Mouse (Mus musculus): ENCODE measurements around the gene Armc5. TPM values are rescaled to one million over a fixed set of nuclear protein-coding genes. Genes with fewer than 3 reads are reported as not detected.
A peak's percentile ranks its signal among the peaks of the same experiment; 100 is the strongest.

The Armc5 gene
- polyA plus RNA-seq, 1 experiment from 2014 or later, result 8.2 TPM

DNA sequence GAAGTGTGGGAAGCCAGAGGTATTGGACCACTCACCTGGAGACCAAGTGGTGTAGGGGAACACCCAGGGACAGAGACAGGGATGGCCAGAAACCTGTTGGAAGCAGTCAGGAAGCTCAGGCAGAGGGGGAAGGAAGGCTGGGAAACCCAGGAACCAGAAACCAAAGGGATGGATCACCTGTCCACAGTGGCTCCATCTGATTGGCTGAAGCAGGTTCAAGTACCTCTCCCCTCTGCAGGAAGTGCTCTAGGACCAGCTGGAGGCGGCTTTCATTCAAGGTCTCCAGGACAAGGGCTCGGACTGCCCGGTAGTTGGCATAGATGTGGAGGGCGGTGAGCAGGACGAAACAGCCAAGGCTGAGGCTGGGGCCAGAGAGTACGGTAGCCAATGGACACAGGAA lies 38.9 kb downstream of the Armc5 start:
- WGBS, result 90% methylated on average over 6 of the region's 6 CpGs
- no peak overlapping the region for H3K4me3 ChIP-seq (ENCODE audit: control insufficient read depth in 1 of 2, insufficient read depth in 1 of 2, low read depth in 1 of 2, low read length in 2 of 2)
- H3K27ac ChIP-seq (replicated peaks in 1 of 2; ENCODE audit: control insufficient read depth in 1 of 2, insufficient read depth in 1 of 2, low read depth in 2 of 2, low read length in 2 of 2), result no peak overlapping the region
- no peak overlapping the region for H3K9ac ChIP-seq (ENCODE audit: low read length)
- no peaks in the 10 kb centered on the region for H3K27me3 ChIP-seq (ENCODE audit: control insufficient read depth, insufficient read depth, low read length)
- no peak overlapping the region for H3K4me2 ChIP-seq (ENCODE audit: low read length)
- H3K4me1 ChIP-seq (ENCODE audit: control insufficient read depth in 2 of 2, insufficient read depth in 2 of 2, low read length in 2 of 2), result no peaks in the 10 kb centered on the region
- ATAC-seq (ENCODE audit: insufficient number of reproducible peaks, insufficient read depth, low FRiP score, low read depth), result no peak
- no peaks in the 10 kb centered on the region for H3K9me3 ChIP-seq (ENCODE audit: control insufficient read depth, low read length)
- peaks cover 82% of the 10 kb centered on the region for H3K36me3 ChIP-seq (ENCODE audit: control insufficient read depth, insufficient read depth, low read length)

DNA sequence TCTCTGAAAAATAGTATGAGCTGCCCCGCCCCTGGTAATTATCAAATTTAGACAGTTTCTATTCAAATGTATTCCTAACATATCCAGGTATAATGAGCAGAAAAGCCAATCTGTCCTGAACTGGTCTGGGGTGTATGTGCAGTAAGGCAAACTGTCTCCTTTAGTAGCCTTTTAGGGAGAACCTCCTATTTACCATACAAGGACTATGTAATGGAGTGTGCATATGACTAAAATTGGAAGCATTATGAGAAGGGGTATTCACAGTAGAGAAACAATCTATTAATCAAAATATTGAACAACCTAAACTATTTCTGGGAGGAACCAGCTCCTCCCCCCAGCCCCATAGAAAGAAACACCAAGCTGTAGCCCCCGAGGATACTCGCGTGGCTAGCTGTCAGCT lies 42.6 kb downstream of the Armc5 start:
- Histone ChIP-seq H3K4me3 (ENCODE audit: control insufficient read depth in 1 of 2, insufficient read depth in 1 of 2, low read depth in 1 of 2, low read length in 2 of 2) (no peak overlapping the region), H3K4me1 (ENCODE audit: control insufficient read depth in 2 of 2, insufficient read depth in 2 of 2, low read length in 2 of 2) (peaks cover 0 to 7% of the 10 kb centered on the region in 2 experiments; a peak in 3 of 4 replicates), H3K36me3 (ENCODE audit: control insufficient read depth, insufficient read depth, low read length) (peaks cover 49% of the 10 kb centered on the region), H3K9me3 (ENCODE audit: control insufficient read depth, low read length) (no peaks in the 10 kb centered on the region), H3K27me3 (ENCODE audit: control insufficient read depth, insufficient read depth, low read length) (no peaks in the 10 kb centered on the region), H3K27ac (replicated peaks in 1 of 2; ENCODE audit: control insufficient read depth in 1 of 2, insufficient read depth in 1 of 2, low read depth in 2 of 2, low read length in 2 of 2) (no peak overlapping the region), H3K9ac (ENCODE audit: low read length) (no peak overlapping the region), H3K4me2 (ENCODE audit: low read length) (no peak overlapping the region)
- ATAC-seq (ENCODE audit: insufficient number of reproducible peaks, insufficient read depth, low FRiP score, low read depth), result no peak
- 92% methylated on average over 4 of the region's 4 CpGs for WGBS

DNA sequence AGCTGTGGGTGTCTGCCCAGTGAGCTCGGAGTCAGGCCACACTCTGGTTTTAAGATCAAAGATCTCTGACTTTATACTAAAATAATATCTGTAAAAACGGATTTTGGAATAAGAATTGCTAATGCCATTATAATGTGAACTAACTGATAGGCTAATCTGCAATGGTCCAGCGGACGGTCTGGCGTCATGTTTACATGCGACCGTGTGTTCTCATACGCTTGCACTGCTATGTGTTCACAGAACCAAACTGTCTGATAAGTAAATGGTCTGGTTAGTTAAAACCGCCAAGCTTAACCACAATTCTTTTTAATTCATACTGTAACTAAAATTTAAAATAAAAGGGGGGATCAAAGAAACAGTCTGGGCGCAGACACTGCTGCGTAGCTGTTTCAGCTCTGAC lies 44.6 kb downstream of the Armc5 start:
- H3K4me3 ChIP-seq (ENCODE audit: control insufficient read depth in 1 of 2, insufficient read depth in 1 of 2, low read depth in 1 of 2, low read length in 2 of 2), result no peak overlapping the region
- H3K27ac ChIP-seq (replicated peaks in 1 of 2; ENCODE audit: control insufficient read depth in 1 of 2, insufficient read depth in 1 of 2, low read depth in 2 of 2, low read length in 2 of 2), result no peak overlapping the region
- no peak overlapping the region for H3K4me2 ChIP-seq (ENCODE audit: low read length)
- no peak for ATAC-seq (ENCODE audit: insufficient number of reproducible peaks, insufficient read depth, low FRiP score, low read depth)
- H3K9me3 ChIP-seq (ENCODE audit: control insufficient read depth, low read length), result no peaks in the 10 kb centered on the region
- peaks cover 0 to 7% of the 10 kb centered on the region in 2 experiments; a peak in 3 of 4 replicates for H3K4me1 ChIP-seq (ENCODE audit: control insufficient read depth in 2 of 2, insufficient read depth in 2 of 2, low read length in 2 of 2)
- H3K27me3 ChIP-seq (ENCODE audit: control insufficient read depth, insufficient read depth, low read length), result no peaks in the 10 kb centered on the region
- peaks cover 34% of the 10 kb centered on the region for H3K36me3 ChIP-seq (ENCODE audit: control insufficient read depth, insufficient read depth, low read length)
- 82% methylated on average over 11 of the region's 11 CpGs for WGBS
- no peak overlapping the region for H3K9ac ChIP-seq (ENCODE audit: low read length)

DNA sequence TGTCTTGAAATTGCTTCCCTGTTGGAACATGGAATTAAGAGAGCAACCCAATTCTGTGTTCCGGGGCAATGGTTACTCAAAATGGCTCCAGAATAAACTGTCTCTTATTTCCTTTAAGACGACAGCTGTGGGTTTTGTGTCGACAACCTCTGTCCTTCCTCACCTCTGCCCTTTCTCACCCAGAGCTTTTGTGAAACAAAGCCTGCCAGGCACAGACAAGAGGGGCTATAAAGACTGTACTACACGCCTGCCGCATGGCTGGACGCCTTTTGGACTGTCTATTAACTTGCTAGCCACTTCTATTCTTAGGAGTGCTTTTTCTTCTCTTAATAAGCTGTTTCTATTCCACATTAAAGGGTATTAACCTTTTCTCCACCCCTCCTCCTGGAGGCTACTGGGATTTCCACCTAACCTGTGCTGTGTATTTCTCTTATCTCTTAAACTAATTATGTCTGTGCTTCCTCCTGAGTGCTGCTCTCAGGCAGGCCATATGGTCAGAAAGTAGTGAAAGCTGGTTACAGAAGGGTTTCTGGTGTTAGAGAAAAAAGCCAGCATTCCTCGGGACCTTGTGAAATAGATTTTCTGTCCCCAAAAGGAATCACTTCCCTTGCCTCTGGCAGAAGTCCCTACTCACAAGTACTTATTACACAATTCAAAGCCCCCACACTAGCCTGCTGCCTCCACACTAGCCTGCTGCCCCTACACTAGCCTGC lies 45.5 kb downstream of the Armc5 start:
- H3K27ac ChIP-seq (replicated peaks in 1 of 2; ENCODE audit: control insufficient read depth in 1 of 2, insufficient read depth in 1 of 2, low read depth in 2 of 2, low read length in 2 of 2), result no peak overlapping the region; a peak in 1 of 4 replicates
- H3K36me3 ChIP-seq (ENCODE audit: control insufficient read depth, insufficient read depth, low read length), result peaks cover 34% of the 10 kb centered on the region
- no peak for ATAC-seq (ENCODE audit: insufficient number of reproducible peaks, insufficient read depth, low FRiP score, low read depth)
- H3K4me3 ChIP-seq (ENCODE audit: control insufficient read depth in 1 of 2, insufficient read depth in 1 of 2, low read depth in 1 of 2, low read length in 2 of 2), result no peak overlapping the region
- no peaks in the 10 kb centered on the region for H3K27me3 ChIP-seq (ENCODE audit: control insufficient read depth, insufficient read depth, low read length)
- no peak overlapping the region for H3K4me2 ChIP-seq (ENCODE audit: low read length)
- peaks cover 0 to 7% of the 10 kb centered on the region in 2 experiments; a peak in 3 of 4 replicates for H3K4me1 ChIP-seq (ENCODE audit: control insufficient read depth in 2 of 2, insufficient read depth in 2 of 2, low read length in 2 of 2)
- H3K9ac ChIP-seq (ENCODE audit: low read length), result no peak overlapping the region
- WGBS, result 31% methylated on average over 7 of the region's 7 CpGs
- no peaks in the 10 kb centered on the region for H3K9me3 ChIP-seq (ENCODE audit: control insufficient read depth, low read length)

DNA sequence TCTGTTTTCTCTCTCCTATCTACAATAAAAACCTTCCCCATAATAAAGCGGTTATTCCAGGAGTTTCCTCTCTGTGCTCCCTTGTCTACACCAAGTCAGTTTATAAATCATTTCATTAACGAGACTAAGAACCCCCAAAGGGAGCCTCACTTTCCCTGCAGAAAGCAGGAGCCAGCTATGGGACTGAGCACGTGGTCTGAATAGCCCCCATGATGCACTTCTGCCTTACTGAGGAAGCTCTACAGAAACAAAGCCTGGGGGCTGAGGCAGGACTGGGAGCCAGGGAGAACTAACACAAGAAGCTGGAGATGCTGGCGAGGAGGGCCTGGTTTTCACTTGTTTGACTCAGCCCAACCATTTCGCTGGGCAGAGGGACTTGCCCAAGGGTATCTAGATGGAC lies 46.9 kb downstream of the Armc5 start:
- WGBS, result 65% methylated on average over 5 of the region's 5 CpGs
- no peak for ATAC-seq (ENCODE audit: insufficient number of reproducible peaks, insufficient read depth, low FRiP score, low read depth)

DNA sequence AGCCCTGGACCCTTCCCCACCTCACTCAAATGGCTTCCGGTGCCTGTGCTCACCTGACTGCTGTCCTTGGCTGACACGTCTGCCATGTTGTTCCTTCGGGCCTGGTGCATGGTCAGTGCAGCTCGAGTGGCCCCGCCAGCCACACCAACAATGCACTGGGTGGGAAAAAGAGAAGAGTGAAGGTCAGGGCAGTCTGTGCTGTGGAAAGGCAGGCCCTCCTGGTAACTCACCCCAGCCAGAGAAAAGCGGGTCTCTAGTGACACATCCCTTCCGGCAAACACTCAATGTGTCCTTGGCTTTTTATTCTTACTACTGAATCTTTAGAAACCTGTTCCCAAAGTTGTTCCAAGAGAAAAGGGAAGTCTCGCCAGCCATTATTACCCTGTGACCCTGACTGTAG lies 47.9 kb downstream of the Armc5 start:
- no peak for ATAC-seq (ENCODE audit: insufficient number of reproducible peaks, insufficient read depth, low FRiP score, low read depth)
- no peak overlapping the region for H3K9ac ChIP-seq (ENCODE audit: low read length)
- H3K36me3 ChIP-seq (ENCODE audit: control insufficient read depth, insufficient read depth, low read length), result peaks cover 30% of the 10 kb centered on the region
- H3K9me3 ChIP-seq (ENCODE audit: control insufficient read depth, low read length), result no peaks in the 10 kb centered on the region
- no peak overlapping the region for H3K4me3 ChIP-seq (ENCODE audit: control insufficient read depth in 1 of 2, insufficient read depth in 1 of 2, low read depth in 1 of 2, low read length in 2 of 2)
- H3K4me1 ChIP-seq (ENCODE audit: control insufficient read depth in 2 of 2, insufficient read depth in 2 of 2, low read length in 2 of 2), result peaks cover 9 to 23% of the 10 kb centered on the region in 2 experiments
- H3K27me3 ChIP-seq (ENCODE audit: control insufficient read depth, insufficient read depth, low read length), result no peaks in the 10 kb centered on the region
- H3K4me2 ChIP-seq (ENCODE audit: low read length), result no peak overlapping the region
- no peak overlapping the region for H3K27ac ChIP-seq (replicated peaks in 1 of 2; ENCODE audit: control insufficient read depth in 1 of 2, insufficient read depth in 1 of 2, low read depth in 2 of 2, low read length in 2 of 2)
- WGBS, result 87% methylated on average over 8 of the region's 8 CpGs

More for the DNA sequence above, 46.9 kb downstream of the Armc5 start:
- H3K36me3 ChIP-seq (ENCODE audit: control insufficient read depth, insufficient read depth, low read length), result peaks cover 36% of the 10 kb centered on the region
- no peaks in the 10 kb centered on the region for H3K27me3 ChIP-seq (ENCODE audit: control insufficient read depth, insufficient read depth, low read length)
- no peak overlapping the region for H3K27ac ChIP-seq (replicated peaks in 1 of 2; ENCODE audit: control insufficient read depth in 1 of 2, insufficient read depth in 1 of 2, low read depth in 2 of 2, low read length in 2 of 2)
- no peak overlapping the region for H3K4me2 ChIP-seq (ENCODE audit: low read length)
- peaks cover 4 to 17% of the 10 kb centered on the region in 2 experiments for H3K4me1 ChIP-seq (ENCODE audit: control insufficient read depth in 2 of 2, insufficient read depth in 2 of 2, low read length in 2 of 2)
- H3K9ac ChIP-seq (ENCODE audit: low read length), result no peak overlapping the region
- H3K9me3 ChIP-seq (ENCODE audit: control insufficient read depth, low read length), result no peaks in the 10 kb centered on the region
- no peak overlapping the region for H3K4me3 ChIP-seq (ENCODE audit: control insufficient read depth in 1 of 2, insufficient read depth in 1 of 2, low read depth in 1 of 2, low read length in 2 of 2)

DNA sequence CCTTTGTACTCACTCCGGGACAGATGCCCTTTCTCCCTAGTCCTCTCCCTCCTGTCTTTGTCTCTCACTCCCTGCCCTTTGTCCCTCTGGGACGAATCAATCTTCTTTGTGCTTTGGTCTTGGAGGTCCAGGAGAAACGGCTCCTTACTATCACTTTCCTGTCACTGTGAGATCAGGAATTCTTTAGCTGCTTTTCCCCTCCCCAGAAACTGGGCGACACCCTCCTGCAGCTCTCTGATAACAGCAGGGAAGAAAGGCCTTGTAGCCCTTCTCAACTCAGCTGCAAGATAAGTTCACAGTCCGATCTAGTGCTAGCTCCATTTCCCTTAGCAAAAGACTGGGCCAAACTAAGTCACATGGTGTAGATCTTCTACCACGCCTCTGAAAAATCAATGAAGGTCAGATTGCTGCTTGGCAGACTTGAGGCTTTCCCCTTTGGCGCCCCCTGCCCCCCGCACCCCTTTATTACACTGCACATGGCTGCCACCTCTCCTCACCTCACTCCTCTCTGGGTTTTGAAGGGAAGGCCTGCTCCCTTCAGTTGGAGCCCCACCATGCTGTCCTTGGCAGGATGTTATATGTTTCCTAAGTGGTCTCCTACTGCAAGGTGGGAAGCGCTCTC lies 51.9 kb downstream of the Armc5 start:
- H3K4me2 ChIP-seq (ENCODE audit: low read length), result peak overlapping the region; percentile 51

More for the DNA sequence above, 51.9 kb downstream of the Armc5 start:
- H3K27me3 ChIP-seq (ENCODE audit: control insufficient read depth, insufficient read depth, low read length), result no peaks in the 10 kb centered on the region
- H3K4me1 ChIP-seq (ENCODE audit: control insufficient read depth in 2 of 2, insufficient read depth in 2 of 2, low read length in 2 of 2), result peaks cover 9 to 16% of the 10 kb centered on the region in 2 experiments
- peak overlapping the region; percentile 61 for H3K9ac ChIP-seq (ENCODE audit: low read length)
- peaks cover 40% of the 10 kb centered on the region for H3K36me3 ChIP-seq (ENCODE audit: control insufficient read depth, insufficient read depth, low read length)
- 15% methylated on average over 9 of the region's 9 CpGs for WGBS
- no peaks in the 10 kb centered on the region for H3K9me3 ChIP-seq (ENCODE audit: control insufficient read depth, low read length)
- peak; percentile 51 for ATAC-seq (ENCODE audit: insufficient number of reproducible peaks, insufficient read depth, low FRiP score, low read depth)
- peak overlapping the region in 1 of 2 experiments; percentile 5; a peak in 1 of 4 replicates for H3K4me3 ChIP-seq (ENCODE audit: control insufficient read depth in 1 of 2, insufficient read depth in 1 of 2, low read depth in 1 of 2, low read length in 2 of 2)
- peak overlapping the region; percentile 40 to 76 for H3K27ac ChIP-seq (replicated peaks in 1 of 2; ENCODE audit: control insufficient read depth in 1 of 2, insufficient read depth in 1 of 2, low read depth in 2 of 2, low read length in 2 of 2)
